Mouse (Mus musculus): ENCODE measurements around the gene Mbd3. TPM values are rescaled to one million over a fixed set of nuclear protein-coding genes. Genes with fewer than 3 reads are reported as not detected.

Mbd3 gene
- total RNA-seq, 2 experiments from 2014 or later = 85.0 to 94.1 TPM

DNA sequence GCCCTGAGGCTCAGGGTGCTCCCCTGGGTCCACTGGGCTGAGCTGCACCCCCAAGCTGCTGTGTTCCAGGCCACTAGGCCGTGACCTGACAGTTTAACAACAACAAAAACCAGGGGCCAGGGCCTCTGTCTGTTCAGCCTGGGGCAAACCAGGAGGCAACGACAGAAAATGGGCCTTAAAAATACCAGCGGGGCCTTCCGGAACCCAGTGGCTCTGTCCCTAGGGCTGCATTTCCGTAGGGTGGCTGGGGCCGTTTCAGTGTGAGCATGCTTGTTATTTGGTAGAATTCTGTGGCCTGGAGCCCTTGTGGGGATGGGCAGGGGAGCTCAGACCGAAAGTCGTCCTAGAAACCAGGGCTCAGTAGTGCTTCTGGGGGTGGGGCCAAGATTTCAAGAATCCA is 30.4 kb upstream of the Mbd3 start:
- no peak for ATAC-seq (replicated peaks; ENCODE audit: poor library complexity, severe bottlenecking)

- ATAC-seq (replicated peaks; ENCODE audit: poor library complexity, severe bottlenecking) = no peak
These were observed 25.7 kb upstream of the Mbd3 start for GRCm38 (mm10) chr10:80425041-80425440.

- no peak; the same call in 1 of the 2 replicates for ATAC-seq (replicated peaks; ENCODE audit: poor library complexity, severe bottlenecking)
These were observed 24.2 kb upstream of the Mbd3 start for GRCm38 (mm10) chr10:80423562-80423961.

- ATAC-seq (replicated peaks; ENCODE audit: poor library complexity, severe bottlenecking) = no peak
These were observed 22.5 kb upstream of the Mbd3 start for GRCm38 (mm10) chr10:80421651-80422472.

DNA sequence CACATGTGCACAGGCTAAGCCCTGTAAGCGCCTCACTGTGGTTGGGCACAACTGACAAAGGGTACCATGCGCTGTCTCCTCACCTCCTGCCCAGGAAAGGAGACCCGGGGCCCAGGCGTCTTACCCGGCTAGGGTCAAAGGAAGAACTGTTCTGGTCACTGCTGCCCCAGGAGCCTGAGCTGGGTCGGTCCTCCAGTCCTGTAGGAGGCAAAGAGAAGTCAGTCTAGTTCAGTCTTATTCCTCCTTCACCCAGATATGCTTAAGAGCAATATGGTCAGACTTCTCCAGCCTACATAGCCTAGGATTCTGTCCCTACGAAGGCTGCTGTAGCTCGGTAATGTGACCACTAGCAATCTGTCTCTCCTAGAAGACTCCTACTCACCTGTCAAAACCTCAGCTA is 21.9 kb upstream of the Mbd3 start:
- no peak for ATAC-seq (replicated peaks; ENCODE audit: poor library complexity, severe bottlenecking)

GRCm38 (mm10) chr10:80420729-80421128 is 21.4 kb upstream of the Mbd3 start:
- no peak for ATAC-seq (replicated peaks; ENCODE audit: poor library complexity, severe bottlenecking)

- ATAC-seq (replicated peaks; ENCODE audit: poor library complexity, severe bottlenecking) = no peak
These were observed 20.1 kb upstream of the Mbd3 start for GRCm38 (mm10) chr10:80419419-80419818.

DNA sequence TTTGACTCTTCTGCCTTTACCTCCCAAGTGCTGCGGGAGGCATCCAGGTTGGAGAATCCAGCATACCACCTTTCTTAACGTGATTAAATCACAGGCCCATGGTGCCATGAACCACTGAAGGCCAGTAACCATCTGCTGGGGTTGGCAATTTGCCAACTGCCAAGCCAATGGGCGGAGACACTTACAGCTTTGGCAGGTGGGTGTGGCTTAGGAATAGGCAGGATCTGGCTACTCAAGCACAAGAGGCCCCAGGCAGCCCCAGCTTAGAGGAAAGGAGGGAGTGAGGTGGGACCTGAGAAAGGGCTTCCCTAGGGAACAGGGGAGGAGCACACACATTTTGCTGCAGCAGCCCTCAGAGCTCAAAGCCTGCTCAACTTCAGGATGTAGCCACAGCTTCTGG is 19.0 kb upstream of the Mbd3 start:
- ATAC-seq (replicated peaks; ENCODE audit: poor library complexity, severe bottlenecking) = no peak

GRCm38 (mm10) chr10:80417841-80418240 is 18.5 kb upstream of the Mbd3 start:
- no peak for ATAC-seq (replicated peaks; ENCODE audit: poor library complexity, severe bottlenecking)

GRCm38 (mm10) chr10:80417371-80417770 is 18.0 kb upstream of the Mbd3 start:
- no peak for ATAC-seq (replicated peaks; ENCODE audit: poor library complexity, severe bottlenecking)

DNA sequence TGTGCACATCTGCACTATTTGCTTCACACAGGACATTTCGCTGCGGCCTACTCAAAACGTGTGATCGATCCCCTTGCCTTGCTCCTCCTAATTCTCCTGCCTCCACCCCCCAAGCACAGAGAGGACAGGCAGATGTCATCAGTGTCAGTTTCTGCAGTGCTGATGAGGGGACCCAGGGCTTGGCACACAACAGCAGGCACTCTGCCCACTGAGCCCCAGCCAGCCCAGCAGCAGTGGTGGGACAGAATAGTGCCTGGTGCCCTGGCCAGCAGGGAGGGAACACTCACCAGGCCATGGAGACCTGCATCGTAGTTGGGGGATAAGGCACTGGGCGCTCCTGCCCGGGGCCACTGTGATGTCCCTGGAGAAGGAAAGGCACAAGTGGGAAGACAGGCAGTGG is 16.2 kb upstream of the Mbd3 start:
- ATAC-seq (replicated peaks; ENCODE audit: poor library complexity, severe bottlenecking) = no peak

GRCm38 (mm10) chr10:80412656-80413541 is 13.5 kb upstream of the Mbd3 start:
- ATAC-seq (replicated peaks; ENCODE audit: poor library complexity, severe bottlenecking) = no peak

- ATAC-seq (replicated peaks; ENCODE audit: poor library complexity, severe bottlenecking) = no peak
These were observed 8.6 kb upstream of the Mbd3 start for GRCm38 (mm10) chr10:80407924-80408323.

DNA sequence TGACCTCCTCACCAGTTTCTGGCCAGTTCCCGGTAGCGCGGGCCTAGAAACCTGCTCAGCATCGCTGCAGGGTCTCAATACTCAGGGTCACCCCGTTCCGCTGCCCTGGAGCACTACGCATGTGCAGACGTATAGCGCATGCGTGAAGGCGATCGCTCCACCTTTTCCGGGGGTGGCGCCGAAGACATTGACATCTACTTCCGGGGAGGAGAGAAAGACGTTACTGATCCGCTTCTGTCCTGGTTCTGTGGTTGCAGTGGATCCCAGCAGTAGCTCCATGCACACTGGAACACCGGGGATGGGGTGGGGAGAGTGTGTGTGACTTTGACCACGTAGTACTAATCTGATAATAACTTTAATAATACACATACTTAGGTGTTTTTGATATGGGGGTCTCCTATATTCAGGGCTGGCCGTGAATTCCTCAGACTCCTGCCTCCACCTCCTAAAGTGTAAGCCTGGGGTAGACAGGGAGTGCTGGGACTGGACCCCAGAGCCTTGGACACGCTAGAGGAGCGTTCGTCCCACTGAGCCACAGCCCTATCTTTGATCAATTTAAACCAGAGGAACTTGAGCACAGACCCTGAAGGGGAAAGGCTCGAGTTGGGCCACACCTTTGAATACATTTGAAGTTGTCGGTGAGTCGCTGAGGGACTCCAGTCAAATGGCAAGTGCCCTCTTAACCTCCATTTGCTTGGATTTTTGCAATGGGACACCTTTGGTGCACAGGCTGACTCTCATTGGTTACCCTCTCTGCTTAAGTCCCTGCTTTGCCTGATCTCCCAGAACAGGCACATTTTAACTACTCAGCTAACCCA is 7.5 kb upstream of the Mbd3 start, which contains the start of gene Uqcr11:
Gene Uqcr11 (minus strand): TSS at position 147 of the 818 bp plus-strand sequence.
- ATAC-seq (replicated peaks; ENCODE audit: poor library complexity, severe bottlenecking) = peak; percentile 75

- no peak for ATAC-seq (replicated peaks; ENCODE audit: poor library complexity, severe bottlenecking)
These were observed 6.3 kb upstream of the Mbd3 start for GRCm38 (mm10) chr10:80405481-80406173.

DNA sequence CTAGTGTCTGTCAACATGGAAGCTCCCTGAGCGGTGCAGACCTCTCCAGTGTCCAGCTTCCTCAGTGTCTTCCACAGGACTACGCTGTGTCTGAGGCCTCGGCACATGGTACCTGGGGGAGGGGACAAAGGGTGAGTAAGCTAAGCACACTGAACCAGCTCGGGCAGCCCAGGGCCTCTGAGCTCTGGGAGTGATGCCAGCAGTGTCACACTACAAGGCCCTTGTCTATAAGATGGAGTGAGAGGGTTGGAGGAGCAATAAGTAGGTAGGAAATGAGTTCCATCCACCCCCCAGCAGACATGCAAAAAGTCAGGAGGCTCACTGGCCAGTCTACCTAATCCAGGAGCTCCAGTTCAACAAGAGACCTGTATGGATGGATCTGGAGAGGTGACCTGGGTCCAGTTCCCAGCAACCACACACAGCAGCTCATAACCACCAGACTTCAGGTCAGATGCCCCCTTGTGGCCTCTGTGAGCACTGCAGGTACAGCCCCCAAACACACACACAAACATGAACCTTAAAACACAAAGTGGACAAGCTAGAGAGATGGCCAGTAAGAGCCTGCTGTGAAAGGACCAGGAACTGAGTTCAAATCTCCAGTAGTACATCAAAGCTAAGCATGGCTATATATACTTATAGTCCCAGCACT is 3.8 kb upstream of the Mbd3 start:
- no peak for ATAC-seq (replicated peaks; ENCODE audit: poor library complexity, severe bottlenecking)

- no peak for ATAC-seq (replicated peaks; ENCODE audit: poor library complexity, severe bottlenecking)
These were observed 1.4 kb upstream of the Mbd3 start for GRCm38 (mm10) chr10:80400704-80401161.

DNA sequence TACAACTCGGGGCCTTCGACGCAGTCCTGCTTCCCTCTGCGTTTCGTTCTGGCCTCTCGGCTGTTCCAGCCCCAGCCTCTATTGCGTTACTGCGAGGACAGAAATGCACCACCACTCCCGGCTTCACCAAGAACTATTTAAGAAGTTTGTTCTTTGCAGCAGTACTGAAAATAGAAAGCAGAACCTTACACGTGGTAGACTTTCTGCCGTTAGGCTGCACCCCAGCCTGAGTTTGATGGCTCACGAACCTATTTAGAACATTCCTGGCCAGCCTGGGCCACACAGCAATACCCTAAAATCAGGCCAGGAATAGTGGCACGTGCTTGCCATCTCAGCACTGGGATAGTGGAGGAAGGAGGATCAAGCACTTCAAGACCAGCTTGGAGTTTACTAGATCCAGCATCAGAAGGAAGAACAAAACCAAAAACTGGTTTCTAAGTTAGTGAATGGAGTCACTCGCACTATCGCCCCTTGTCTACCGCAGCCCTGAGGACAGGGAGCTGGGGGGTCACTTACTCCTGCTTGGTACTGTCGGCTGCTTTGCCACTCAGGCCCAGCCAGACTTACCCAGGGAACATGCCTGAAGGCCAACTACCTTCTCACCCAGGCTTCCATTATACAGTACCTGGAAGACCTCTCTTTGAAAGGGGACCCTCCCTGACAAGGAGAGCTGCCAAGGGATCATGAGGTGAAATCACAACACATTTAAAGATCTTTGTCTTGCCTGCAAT is 788 bp upstream of the Mbd3 start:
- ATAC-seq (replicated peaks; ENCODE audit: poor library complexity, severe bottlenecking) = peak; percentile 14

All from granulocyte monocyte progenitor cell, adult 5-6 weeks (primary cell).